Mouse (Mus musculus) adrenal gland, adult 2 months (tissue): Measurements from ENCODE around the gene Il22ra2. TPM values are rescaled to one million over a fixed set of nuclear protein-coding genes. Genes with fewer than 3 reads are reported as not detected.

ENCODE experiments used
- DNase-seq: peaks from one replicate; pipeline ENCODE4 v3.0.0; 2021
- long read RNA-seq: library from polyadenylated mRNA; stranded (forward); transcript quantifications from one replicate; pipeline ENCODE4 v2.0.0, GENCODE M21; 2021
- polyA plus RNA-seq: library from polyadenylated mRNA; depleted of rRNA; stranded (reverse); fragments of >200 nt; gene quantifications from 2 replicates; pipeline ENCODE4 v1.2.3, GENCODE M21; 2012; rRNA removed
- total RNA-seq, 2 experiments: library from RNA; stranded (reverse); gene quantifications; 2 replicates each; pipeline ENCODE4 v1.2.3; 2021

Il22ra2 gene
- total RNA-seq: not detected
- not detected in 2 replicates for polyA plus RNA-seq
- long read RNA-seq: 0 reads

DNA sequence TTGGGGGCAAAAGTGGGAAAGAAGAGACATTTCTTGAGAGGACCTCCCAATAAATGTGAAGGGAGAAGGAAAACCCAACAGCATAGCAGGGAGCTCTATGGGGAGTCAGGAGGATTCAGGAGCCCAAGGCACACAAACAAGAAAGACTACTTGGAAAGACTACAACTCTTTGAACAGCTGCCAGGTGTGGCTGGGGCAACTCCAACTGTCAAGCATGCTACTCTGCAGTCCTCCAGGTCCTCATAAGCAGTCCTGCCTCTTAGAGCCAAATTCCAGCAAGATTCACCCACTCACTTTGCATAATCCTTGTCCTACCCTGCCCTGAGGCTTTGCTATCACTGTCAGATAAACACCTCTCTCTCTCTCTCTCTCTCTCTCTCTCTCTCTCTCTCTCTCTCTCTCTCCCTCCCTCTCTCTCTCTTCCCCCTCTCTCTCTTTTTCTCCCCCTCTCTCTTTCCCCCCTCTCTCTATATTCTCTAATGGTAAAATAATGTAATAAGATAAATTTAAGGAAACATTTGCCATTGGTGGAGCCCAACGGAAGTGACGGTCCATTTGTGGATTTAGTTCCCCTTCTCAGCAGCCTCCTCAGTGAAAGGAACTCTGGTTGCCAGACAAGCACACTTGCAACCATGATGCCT lies at the start of gene Il22ra2:
Gene Il22ra2, plus strand, starts transcription at position 591 of the 641 bp plus-strand sequence.
- no peak for DNase-seq

GRCm38 (mm10) chr10:19577571-19577970 lies 44.2 kb upstream of the Il22ra2 start:
- no peak for DNase-seq

- no peak for DNase-seq
These were observed 43.8 kb upstream of the Il22ra2 start for GRCm38 (mm10) chr10:19578001-19578400.

- peak; percentile 19 for DNase-seq
These were observed 43.3 kb upstream of the Il22ra2 start for GRCm38 (mm10) chr10:19578409-19578986.

DNA sequence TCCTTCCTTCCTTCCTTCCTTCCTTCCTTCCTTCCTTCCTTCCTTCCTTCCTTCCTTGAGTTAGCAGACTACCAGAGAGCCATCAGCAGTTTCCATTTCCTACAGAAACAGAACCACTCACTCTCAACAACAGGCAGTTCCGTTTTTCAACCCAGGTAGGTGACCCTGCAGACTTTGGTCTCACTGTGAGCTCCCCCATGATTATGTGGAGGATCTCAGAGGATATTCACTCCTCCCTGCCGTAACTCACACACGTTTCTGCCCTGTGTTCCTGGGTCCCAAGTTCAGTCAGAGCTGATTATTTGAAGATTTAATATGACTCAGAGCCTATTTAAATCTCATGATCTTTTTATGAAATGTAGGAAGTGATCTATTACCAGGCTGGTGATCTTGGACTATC lies 41.1 kb upstream of the Il22ra2 start:
- no peak for DNase-seq

GRCm38 (mm10) chr10:19581844-19582582 lies 39.8 kb upstream of the Il22ra2 start:
- DNase-seq: no peak

- DNase-seq: no peak
These were observed 38.9 kb upstream of the Il22ra2 start for GRCm38 (mm10) chr10:19582806-19583430.

DNA sequence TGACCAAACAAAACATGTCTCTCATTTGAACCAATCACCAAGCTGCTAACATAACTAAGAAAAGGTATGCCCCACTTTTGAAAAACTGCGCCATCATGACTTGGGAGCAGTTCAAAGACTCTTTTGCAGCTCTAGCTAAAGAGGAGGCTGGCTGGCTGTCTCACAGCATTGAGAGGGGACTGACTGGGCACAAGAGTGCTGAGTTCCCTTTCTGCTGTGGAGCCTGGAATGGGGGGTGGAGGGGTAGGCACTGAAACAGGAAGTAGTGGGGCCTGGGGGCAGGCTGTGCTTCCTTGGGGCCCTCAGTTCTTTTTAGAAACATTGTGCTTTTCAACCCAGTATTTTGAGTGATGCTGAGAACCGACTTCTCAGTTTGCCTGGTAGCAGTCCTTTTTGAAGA lies 37.7 kb upstream of the Il22ra2 start:
- peak; percentile 32 for DNase-seq

DNA sequence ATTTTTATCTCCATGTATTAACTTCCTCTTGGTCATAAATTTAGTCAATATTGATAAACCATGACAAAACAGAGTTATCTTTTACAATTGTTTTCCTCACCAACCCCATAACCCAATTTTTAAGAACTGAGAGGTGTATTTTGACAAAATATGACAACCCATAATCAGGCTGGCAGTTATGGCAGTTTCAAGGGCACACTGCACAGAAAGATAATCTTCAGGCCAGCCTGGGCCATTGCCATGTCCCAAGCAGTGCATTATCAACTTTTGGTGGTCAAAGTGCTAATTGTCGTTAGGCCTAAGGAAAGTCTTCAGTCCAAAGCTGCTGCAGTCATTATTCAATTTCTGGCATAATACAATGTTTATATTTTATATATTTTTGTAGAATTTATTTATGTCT lies 37.0 kb upstream of the Il22ra2 start:
- DNase-seq: no peak

DNA sequence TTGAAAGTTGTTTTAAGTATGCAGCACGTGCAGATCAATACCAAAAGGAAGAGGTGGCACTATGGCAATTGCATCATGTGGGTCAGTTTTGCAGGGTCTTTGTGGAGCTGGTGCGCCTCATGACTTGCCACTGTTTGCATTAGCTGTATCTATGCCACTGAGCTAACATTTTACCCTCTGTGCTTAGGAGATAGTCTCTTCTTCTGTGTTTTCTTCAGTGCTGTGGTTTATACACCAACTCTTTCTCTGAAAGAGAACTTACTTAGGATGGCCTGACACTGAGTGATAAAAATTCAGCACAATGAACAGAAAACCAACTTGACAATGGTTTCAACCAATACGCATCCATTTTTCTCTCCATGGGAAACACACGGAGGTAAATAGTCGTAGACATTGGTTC lies 35.9 kb upstream of the Il22ra2 start:
- DNase-seq: no peak

DNA sequence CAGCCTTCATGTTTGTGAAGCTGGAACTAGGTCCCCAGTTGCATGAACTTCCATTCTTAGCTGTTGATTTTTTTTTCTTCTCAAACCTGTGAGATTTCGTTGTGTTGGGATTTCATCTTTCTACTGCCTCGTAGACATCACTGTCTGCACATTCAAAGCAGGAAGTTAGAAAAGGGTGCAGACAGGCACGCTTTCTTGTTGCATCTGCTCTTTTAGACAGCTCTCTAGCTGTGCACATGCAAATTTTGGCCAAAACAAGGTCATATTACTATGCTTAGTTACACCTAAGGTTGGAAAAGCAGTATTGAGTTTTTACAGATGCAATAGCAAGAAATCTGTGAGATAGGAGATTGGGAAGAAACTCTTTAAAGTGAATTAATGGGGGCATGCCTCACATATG lies 34.5 kb upstream of the Il22ra2 start:
- DNase-seq: no peak

DNA sequence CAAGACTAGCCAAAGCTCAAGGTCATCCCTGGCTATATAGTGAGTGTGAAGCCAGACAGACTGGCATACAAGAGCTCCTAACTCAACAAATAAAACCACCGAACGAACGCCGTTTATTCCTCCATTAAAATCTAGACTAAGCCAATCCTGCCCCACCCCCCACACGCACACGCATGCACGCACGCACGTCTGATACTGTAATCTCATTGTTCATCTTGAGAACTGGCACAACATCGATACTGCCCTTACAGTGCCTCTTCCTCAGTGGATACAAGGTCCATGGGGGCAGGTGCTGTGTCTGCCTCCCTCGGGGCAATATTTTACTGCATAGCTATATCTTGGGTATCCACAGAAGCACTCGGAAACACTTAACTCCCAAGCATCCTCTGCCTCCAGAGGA lies 32.2 kb upstream of the Il22ra2 start:
- DNase-seq: no peak

DNA sequence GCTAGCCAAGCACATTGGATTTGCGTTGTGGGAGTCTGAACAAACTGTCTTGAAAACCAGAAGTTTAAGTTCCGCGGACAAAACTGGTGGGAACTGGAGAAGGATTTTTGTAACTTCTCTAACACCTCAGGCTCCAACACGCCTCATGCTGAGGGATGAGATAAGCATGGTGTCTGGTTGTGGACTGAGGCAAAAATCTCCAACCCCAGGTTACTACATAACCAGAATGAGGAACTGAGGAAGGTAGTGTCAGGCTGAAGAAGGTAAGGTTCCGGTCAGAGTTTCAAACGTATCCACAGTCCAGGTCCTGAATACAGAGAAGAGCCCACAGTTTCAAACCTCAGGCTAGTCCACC lies 30.5 kb upstream of the Il22ra2 start:
- no peak for DNase-seq

GRCm38 (mm10) chr10:19591641-19592441 lies 30.0 kb upstream of the Il22ra2 start, which contains the start of gene Ifngr1:
Gene Ifngr1 (plus strand): TSS chr10:19591949.
- peak; percentile 100 for DNase-seq

GRCm38 (mm10) chr10:19592556-19592955 lies 29.2 kb upstream of the Il22ra2 start:
- DNase-seq: no peak

GRCm38 (mm10) chr10:19593296-19593695 lies 28.5 kb upstream of the Il22ra2 start:
- DNase-seq: no peak

GRCm38 (mm10) chr10:19594201-19594905 lies 27.4 kb upstream of the Il22ra2 start:
- no peak for DNase-seq

GRCm38 (mm10) chr10:19596866-19597265 lies 24.9 kb upstream of the Il22ra2 start:
- DNase-seq: no peak

DNA sequence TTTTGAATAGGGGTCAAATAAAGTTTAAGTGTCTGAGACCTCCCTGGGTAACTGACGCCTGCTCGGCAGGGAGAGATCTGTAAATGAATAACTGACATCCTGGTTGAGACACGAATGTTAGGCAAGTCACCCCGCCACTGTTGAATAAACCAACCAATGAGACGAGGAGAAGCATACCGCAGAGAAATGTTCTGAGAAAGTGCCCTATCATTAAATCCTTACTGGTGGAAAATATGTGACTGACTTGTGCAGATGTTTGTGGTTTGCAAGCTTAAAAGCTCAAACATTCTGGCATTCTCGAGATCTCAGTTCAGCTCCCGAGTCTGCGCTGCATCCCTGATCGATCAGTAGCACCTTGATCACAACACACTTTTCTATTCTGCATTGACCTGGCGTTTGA lies 23.7 kb upstream of the Il22ra2 start:
- DNase-seq: no peak

DNA sequence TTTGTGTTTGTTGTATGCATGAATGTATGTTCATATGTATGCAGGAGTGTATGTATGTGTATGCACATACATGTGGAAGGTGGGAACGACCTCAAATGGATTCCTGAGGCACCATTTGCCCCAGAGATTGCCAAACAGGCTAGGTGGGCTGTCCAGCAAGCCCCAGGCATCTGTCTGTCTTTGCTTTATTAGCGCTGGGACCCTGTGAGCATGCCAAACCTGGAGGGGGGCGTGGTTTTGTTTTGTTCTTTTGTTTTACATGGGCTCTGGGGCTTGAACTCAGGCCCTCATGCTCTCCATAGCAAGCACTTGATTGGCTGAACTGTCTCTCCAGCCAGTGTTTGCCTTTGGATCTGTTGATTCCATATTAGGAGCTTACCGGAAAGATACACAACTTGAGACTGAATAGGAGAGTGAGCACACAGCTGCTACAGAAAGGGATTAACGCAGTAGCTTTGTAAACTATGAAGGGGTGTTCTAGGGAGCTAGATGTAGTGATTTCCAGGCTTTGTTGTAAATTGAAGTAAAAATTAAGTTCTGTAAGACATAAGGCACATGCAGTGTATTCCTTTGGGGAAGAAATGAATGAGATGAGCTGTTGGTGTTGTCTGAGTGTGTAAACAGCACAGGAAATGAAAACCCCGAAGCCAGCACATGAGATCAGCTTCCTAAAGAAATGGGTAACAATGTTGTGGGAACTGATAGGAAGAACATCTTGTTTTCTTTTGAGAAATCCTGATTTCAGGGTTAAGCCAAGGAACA lies 22.3 kb upstream of the Il22ra2 start:
- no peak for DNase-seq

DNA sequence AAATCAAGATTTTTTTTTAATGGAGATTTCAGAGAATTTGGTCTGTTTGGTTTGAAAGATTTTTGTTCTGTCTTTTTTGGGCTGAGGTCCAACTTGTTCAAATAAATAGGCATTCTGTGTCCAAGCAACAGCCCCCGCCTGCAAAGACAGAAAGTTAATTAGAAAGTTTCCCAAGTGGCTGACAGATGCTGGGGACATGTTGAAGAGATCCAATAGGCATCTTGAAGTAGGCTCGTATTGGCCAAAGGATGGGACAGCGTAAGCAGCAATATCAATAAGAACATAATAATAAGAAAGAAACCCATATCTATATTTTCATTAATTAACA lies 21.7 kb upstream of the Il22ra2 start:
- no peak for DNase-seq
